Mouse (Mus musculus) bone marrow macrophage, adult 2 months (primary cell): ENCODE measurements around the gene Rilp.

Experiments
- CTCF ChIP-seq: IDR thresholded peaks from 2 replicates; pipeline ENCODE4 v1.5.1; 2012; ENCODE audit warnings: low read depth, mild to moderate bottlenecking, low read length, moderate library complexity
- POLR2A ChIP-seq: IDR thresholded peaks from 2 replicates; pipeline ENCODE4 v1.6.1; 2012; ENCODE audit warnings: mild to moderate bottlenecking, low read depth, low read length, borderline replicate concordance

- no peak for TF ChIP-seq CTCF
- TF ChIP-seq POLR2A = no peak
Measured at GRCm38 (mm10) chr11:75522793-75523192, 12.9 kb downstream of the Rilp start.
